Mouse (Mus musculus) liver, embryonic 14.5 days (tissue): ENCODE measurements around the gene Hmgb1.
A peak's percentile ranks its signal among the peaks of the same experiment; 100 is the strongest.

Experiments used
- CTCF ChIP-seq: IDR thresholded peaks from 2 replicates; pipeline ENCODE4 v1.5.1; 2016; ENCODE audit warnings: antibody characterized with exemption, low read depth, control low read depth
- EP300 ChIP-seq: IDR thresholded peaks from 2 replicates; pipeline ENCODE4 v1.6.1; 2016; ENCODE audit warnings: antibody characterized with exemption, low read depth

DNA sequence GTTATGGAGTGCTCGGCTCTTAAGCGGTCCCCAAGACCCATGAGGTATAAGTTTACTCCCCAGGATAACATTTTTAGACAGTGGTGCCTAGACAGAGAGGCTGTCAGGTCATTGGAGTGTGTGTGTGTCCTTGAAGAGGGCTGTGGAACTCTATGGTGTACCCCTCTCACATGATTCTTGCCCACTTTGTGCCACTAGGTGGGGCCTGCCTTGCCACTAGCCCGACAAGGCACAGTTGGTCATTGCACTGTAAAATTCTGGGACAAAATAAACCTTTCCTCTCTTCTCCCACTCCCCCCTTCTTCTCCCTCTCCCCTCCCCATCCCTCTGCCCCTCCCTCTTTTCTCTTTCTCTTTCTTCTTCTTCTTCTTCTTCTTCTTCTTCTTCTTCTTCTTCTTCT, 96.1 kb downstream of the Hmgb1 start:
- peak; percentile 41 for TF ChIP-seq CTCF
- TF ChIP-seq EP300: no peak
